Mouse (Mus musculus) MEL (cell line): Measurements from ENCODE around the gene Stat5a. TPM values are rescaled to one million over a fixed set of nuclear protein-coding genes. Genes with fewer than 3 reads are reported as not detected.

Experiments used
- DNase-seq: peaks from one replicate; pipeline ENCODE4 v3.0.0; 2011; ENCODE audit warnings: low read depth, low spot score
- H3K27ac ChIP-seq: 2 replicates; pipeline ENCODE4 v1.5.1; 2012; ENCODE audit warnings: low read depth, mild to moderate bottlenecking, control low read depth, low read length, moderate library complexity; ENCODE audit not compliant: control insufficient read depth
- H3K27me3 ChIP-seq, 2 experiments: fragments of 150-350 bp in 1 of 2; sonication (generic) in 1 of 2; 2 replicates each; pipeline ENCODE4 v1.6.1; 2012; ENCODE audit warnings: low read length in 2 of 2, mild to moderate bottlenecking in 2 of 2, improper control_type of control experiment in 1 of 2, moderate library complexity in 1 of 2; ENCODE audit not compliant: insufficient read depth in 2 of 2, control insufficient read depth in 1 of 2
- H3K36me3 ChIP-seq, 2 experiments: 2 replicates each; pipeline ENCODE4 v1.6.1; 2012 to 2014; ENCODE audit warnings: low read length in 2 of 2, improper control_type of control experiment in 1 of 2, inconsistent platforms in 1 of 2, mild to moderate bottlenecking in 1 of 2; ENCODE audit not compliant: insufficient read depth in 2 of 2, control insufficient read depth in 1 of 2
- H3K4me1 ChIP-seq, 2 experiments: fragments of 150-350 bp in 1 of 2; sonication (generic) in 1 of 2; 2 replicates each; pipeline ENCODE4 v1.6.1; 2012; ENCODE audit warnings: low read length in 2 of 2, improper control_type of control experiment in 1 of 2, mild to moderate bottlenecking in 1 of 2; ENCODE audit not compliant: insufficient read depth in 2 of 2, control insufficient read depth in 1 of 2
- H3K4me3 ChIP-seq, 2 experiments: fragments of 150-350 bp in 1 of 2; sonication (generic) in 1 of 2; 2 replicates each; pipeline ENCODE4 v1.5.1; 2012; ENCODE audit warnings: low read depth in 2 of 2, low read length in 2 of 2, mild to moderate bottlenecking in 2 of 2, moderate library complexity in 2 of 2, control low read depth in 1 of 2, improper control_type of control experiment in 1 of 2; ENCODE audit not compliant: control insufficient read depth in 1 of 2, insufficient read depth in 1 of 2
- H3K79me2 ChIP-seq: 2 replicates; pipeline ENCODE4 v1.6.1; 2012; ENCODE audit warnings: mild to moderate bottlenecking, low read length, moderate library complexity; ENCODE audit not compliant: control insufficient read depth, poor library complexity, insufficient read depth
- H3K9ac ChIP-seq: 2 replicates; pipeline ENCODE4 v1.6.1; 2012; ENCODE audit warnings: low read depth, mild to moderate bottlenecking, control low read depth, low read length, moderate library complexity; ENCODE audit not compliant: control insufficient read depth, poor library complexity, severe bottlenecking
- H3K9me3 ChIP-seq: fragments of 150-350 bp; sonication (generic); replicated peaks from 2 replicates; pipeline ENCODE4 v1.6.1; 2012; ENCODE audit warnings: mild to moderate bottlenecking, low read length, improper control_type of control experiment, moderate library complexity; ENCODE audit not compliant: insufficient read depth
- BHLHE40 ChIP-seq: IDR thresholded peaks from 2 replicates; pipeline ENCODE4 v1.6.1; 2012; ENCODE audit warnings: low read depth, mild to moderate bottlenecking, inconsistent platforms, low read length, improper control_type of control experiment, borderline replicate concordance
- CHD2 ChIP-seq: IDR thresholded peaks from 2 replicates; pipeline ENCODE4 v1.6.1; 2011; ENCODE audit warnings: low read length, improper control_type of control experiment
- E2F4 ChIP-seq: IDR thresholded peaks from 2 replicates; pipeline ENCODE4 v1.6.1; 2011; ENCODE audit warnings: low read depth, low read length, improper control_type of control experiment, borderline replicate concordance
- ELF1 ChIP-seq: IDR thresholded peaks from 2 replicates; pipeline ENCODE4 v1.6.1; 2014; ENCODE audit warnings: low read depth, mild to moderate bottlenecking, inconsistent platforms, low read length, improper control_type of control experiment, moderate library complexity
- EP300 ChIP-seq, 2 experiments: IDR thresholded peaks; 2 replicates each; pipeline ENCODE4 v1.6.1; 2011; ENCODE audit warnings: improper control_type of control experiment in 2 of 2, low read length in 2 of 2, low read depth in 1 of 2, mild to moderate bottlenecking in 1 of 2
- GATA1 ChIP-seq: IDR thresholded peaks from 2 replicates; pipeline ENCODE4 v1.6.1; 2011; ENCODE audit warnings: low read depth, low read length, improper control_type of control experiment
- HCFC1 ChIP-seq: IDR thresholded peaks from 2 replicates; pipeline ENCODE4 v1.6.1; 2012; ENCODE audit warnings: low read depth, mild to moderate bottlenecking, inconsistent platforms, low read length, improper control_type of control experiment, moderate library complexity
- MAFK ChIP-seq: IDR thresholded peaks from 2 replicates; pipeline ENCODE4 v1.6.1; 2011; ENCODE audit warnings: low read depth, mild to moderate bottlenecking, low read length, improper control_type of control experiment, borderline replicate concordance
- MAZ ChIP-seq: IDR thresholded peaks from 2 replicates; pipeline ENCODE4 v1.6.1; 2012; ENCODE audit warnings: low read depth, mild to moderate bottlenecking, inconsistent platforms, low read length, improper control_type of control experiment
- MEF2A ChIP-seq: IDR thresholded peaks from 2 replicates; pipeline ENCODE4 v1.6.1; 2014; ENCODE audit warnings: low read depth, mild to moderate bottlenecking, inconsistent platforms, low read length, improper control_type of control experiment; ENCODE audit not compliant: poor library complexity, insufficient replicate concordance, severe bottlenecking; ENCODE audit errors: extremely low read depth
- MXI1 ChIP-seq: IDR thresholded peaks from 2 replicates; pipeline ENCODE4 v1.6.1; 2011; ENCODE audit warnings: mild to moderate bottlenecking, low read depth, low read length, improper control_type of control experiment
- MYB ChIP-seq: IDR thresholded peaks from 2 replicates; pipeline ENCODE4 v1.6.1; 2011; ENCODE audit warnings: mild to moderate bottlenecking, low read depth, low read length, improper control_type of control experiment
- POLR2AphosphoS2 ChIP-seq: IDR thresholded peaks from 2 replicates; pipeline ENCODE4 v1.6.1; 2011; ENCODE audit warnings: low read length, improper control_type of control experiment
- POLR2AphosphoS5 ChIP-seq: IDR thresholded peaks from 2 replicates; pipeline ENCODE4 v1.6.1; 2012; ENCODE audit warnings: low read depth, borderline replicate concordance, mild to moderate bottlenecking, inconsistent platforms, low read length, moderate library complexity, mixed read lengths
- RAD21 ChIP-seq: IDR thresholded peaks from 2 replicates; pipeline ENCODE4 v1.6.1; 2011; ENCODE audit warnings: mild to moderate bottlenecking, low read depth, low read length, improper control_type of control experiment
- RCOR1 ChIP-seq: IDR thresholded peaks from 2 replicates; pipeline ENCODE4 v1.6.1; 2012; ENCODE audit warnings: low read depth, mild to moderate bottlenecking, inconsistent platforms, low read length, improper control_type of control experiment
- SIN3A ChIP-seq: IDR thresholded peaks from 2 replicates; pipeline ENCODE4 v1.6.1; 2012; ENCODE audit warnings: low read length, improper control_type of control experiment, inconsistent platforms
- TAL1 ChIP-seq: IDR thresholded peaks from 2 replicates; pipeline ENCODE4 v1.6.1; 2012; ENCODE audit warnings: mild to moderate bottlenecking, inconsistent platforms, low read length, moderate library complexity, mixed read lengths
- TBP ChIP-seq: IDR thresholded peaks from 2 replicates; pipeline ENCODE4 v1.8.0; 2011; ENCODE audit warnings: low read depth, low read length, improper control_type of control experiment
- UBTF ChIP-seq: IDR thresholded peaks from 2 replicates; pipeline ENCODE4 v1.6.1; 2012; ENCODE audit warnings: low read depth, mild to moderate bottlenecking, inconsistent platforms, low read length, improper control_type of control experiment, moderate library complexity, borderline replicate concordance; ENCODE audit not compliant: insufficient read depth
- USF1 ChIP-seq: IDR thresholded peaks from 2 replicates; pipeline ENCODE4 v1.6.1; 2014; ENCODE audit warnings: low read depth, mild to moderate bottlenecking, inconsistent platforms, low read length, improper control_type of control experiment, moderate library complexity
- ZC3H11A ChIP-seq: IDR thresholded peaks from 2 replicates; pipeline ENCODE4 v1.6.1; 2012; ENCODE audit warnings: low read depth, mild to moderate bottlenecking, inconsistent platforms, low read length, improper control_type of control experiment
- ZKSCAN1 ChIP-seq: IDR thresholded peaks from 2 replicates; pipeline ENCODE4 v1.6.1; 2012; ENCODE audit warnings: low read depth, mild to moderate bottlenecking, inconsistent platforms, low read length, improper control_type of control experiment, moderate library complexity
- ZNF384 ChIP-seq: IDR thresholded peaks from 2 replicates; pipeline ENCODE4 v1.6.1; 2012; ENCODE audit warnings: low read depth, mild to moderate bottlenecking, inconsistent platforms, low read length, improper control_type of control experiment
- polyA plus RNA-seq, 2 experiments: library from polyadenylated mRNA; stranded (reverse) in 1 of 2; unstranded in 1 of 2; fragments of >175 nt in 1 of 2; fragments of >200 nt in 1 of 2; gene quantifications; 2 replicates each; pipeline versions ENCODE4 v1.2.1 to v1.2.4; 2012; ENCODE audit warnings: low replicate concordance in 2 of 2, low read depth in 1 of 2; ENCODE audit not compliant: insufficient read length in 2 of 2, insufficient read depth in 1 of 2, missing spikeins in 1 of 2
- total RNA-seq: library from RNA; depleted of rRNA; stranded (reverse); fragments of 300-350 nt; gene quantifications from 2 replicates; pipeline ENCODE4 v1.2.3, GENCODE M21; 2012

Gene Stat5a
- total and polyA plus RNA-seq, 3 experiments: 54.2 to 86.8 TPM; not detected in 1

DNA sequence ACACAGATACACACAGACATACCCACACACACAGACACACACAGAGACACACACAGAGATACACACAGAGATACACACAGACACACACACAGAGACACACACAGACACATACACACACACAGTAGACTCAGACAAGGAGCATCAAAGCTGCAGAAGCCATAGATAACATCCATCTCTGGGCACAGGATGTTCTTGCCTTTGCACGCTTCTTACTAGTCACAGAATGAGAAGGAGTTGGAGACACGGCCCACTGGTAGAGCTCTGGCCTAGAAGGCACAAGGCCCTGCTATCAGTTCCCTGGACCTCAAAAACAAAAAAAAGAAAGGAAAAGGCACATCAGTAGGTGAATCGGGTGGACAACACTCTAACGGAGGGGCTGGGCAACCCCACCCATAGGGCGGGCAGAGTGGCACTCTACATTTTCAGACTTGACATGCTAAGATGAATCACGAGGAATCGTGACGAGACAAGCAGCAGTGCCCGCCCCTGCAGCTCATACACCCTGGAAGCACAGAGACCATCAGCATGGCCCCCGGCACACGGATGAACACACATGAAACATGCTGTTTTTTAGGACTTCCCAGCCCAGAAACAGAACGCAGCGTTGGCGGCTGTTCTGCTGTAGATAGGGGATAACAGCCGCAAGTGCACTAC is 40.7 kb upstream of the Stat5a start:
- no peak for DNase-seq
- H3K4me1 ChIP-seq: peaks cover 21 to 48% of the 10 kb centered on the region in 2 experiments
- no peak overlapping the region for H3K9ac ChIP-seq
- no peaks in the 10 kb centered on the region for H3K9me3 ChIP-seq
- H3K4me3 ChIP-seq: no peak overlapping the region
- peaks cover 16% of the 10 kb centered on the region; the same call in 1 of the 2 replicates for H3K79me2 ChIP-seq
- H3K36me3 ChIP-seq: peaks cover 0 to 30% of the 10 kb centered on the region in 2 experiments; a peak in 2 of 4 replicates
- no peak for TF ChIP-seq MXI1
- TF ChIP-seq ZNF384: no peak
- TF ChIP-seq POLR2AphosphoS5: no peak
- H3K27me3 ChIP-seq: no peaks in the 10 kb centered on the region
- H3K27ac ChIP-seq: no peak overlapping the region

DNA sequence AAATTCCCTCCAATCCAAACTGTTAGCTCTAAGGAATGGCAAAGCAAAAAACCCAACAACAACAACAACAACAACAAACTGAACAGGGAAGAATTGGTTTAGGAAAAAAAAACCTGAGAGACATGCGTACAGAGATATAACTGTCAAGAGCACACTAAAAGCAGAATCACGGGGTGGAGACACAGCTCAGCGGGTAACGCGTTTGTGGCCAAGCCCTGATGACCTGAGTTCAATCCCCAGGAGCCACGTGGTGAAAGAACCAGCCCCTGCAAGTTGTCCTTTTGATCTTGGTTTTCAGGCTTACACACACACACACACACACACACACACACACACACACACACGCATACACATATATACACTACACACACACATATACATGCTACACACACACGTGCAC is 40.1 kb upstream of the Stat5a start:
- H3K79me2 ChIP-seq: peaks cover 16% of the 10 kb centered on the region; the same call in 1 of the 2 replicates
- TF ChIP-seq ZNF384: peak; percentile 24; the same call in 1 of the 2 replicates
- TF ChIP-seq USF1: no peak
- TF ChIP-seq, all 39 proteins: peak for 1
- Histone ChIP-seq H3K9me3 (no peaks in the 10 kb centered on the region), H3K4me1 (peaks cover 22 to 53% of the 10 kb centered on the region in 2 experiments), H3K27ac (no peak overlapping the region), H3K36me3 (peaks cover 0 to 35% of the 10 kb centered on the region in 2 experiments; a peak in 2 of 4 replicates), H3K9ac (no peak overlapping the region), H3K27me3 (no peaks in the 10 kb centered on the region), H3K4me3 (no peak overlapping the region)
- DNase-seq: no peak

DNA sequence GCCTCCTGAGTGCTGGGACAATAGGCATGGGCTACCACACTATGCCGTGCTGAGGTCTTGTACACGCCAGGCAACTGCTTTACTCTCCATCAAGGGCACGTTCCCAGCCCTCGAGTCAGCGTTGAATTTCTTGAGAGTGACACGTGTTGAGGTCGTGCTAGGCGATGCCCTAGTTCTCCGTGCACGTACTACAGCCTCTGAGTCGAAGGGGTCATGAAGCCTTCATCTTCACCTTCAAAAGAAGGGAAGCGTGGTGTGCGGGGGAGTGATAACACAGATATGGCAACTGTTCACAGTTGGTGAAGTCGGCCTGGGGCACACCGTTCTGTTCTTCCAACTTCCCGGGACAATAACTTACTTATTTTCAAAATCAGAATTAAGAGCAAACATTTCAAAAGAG is 39.5 kb upstream of the Stat5a start:
- Histone ChIP-seq H3K4me3 (no peak overlapping the region), H3K27me3 (no peaks in the 10 kb centered on the region), H3K4me1 (peaks cover 26 to 58% of the 10 kb centered on the region in 2 experiments), H3K9ac (0 out of 2 replicates have a peak overlapping the region, but pooled peaks have one; percentile 11), H3K79me2 (peaks cover 17% of the 10 kb centered on the region; the same call in 1 of the 2 replicates), H3K9me3 (no peaks in the 10 kb centered on the region), H3K36me3 (peaks cover 0 to 40% of the 10 kb centered on the region in 2 experiments; a peak in 2 of 4 replicates), H3K27ac (peak overlapping the region; percentile 20; the same call in 1 of the 2 replicates)
- peak; percentile 68 for DNase-seq
- TF ChIP-seq GATA1: peak; percentile 87
- peak; percentile 43; the same call in 1 of the 2 replicates for TF ChIP-seq TAL1
- TF ChIP-seq ZKSCAN1: no peak
- no peak for TF ChIP-seq HCFC1
- TF ChIP-seq RCOR1: peak; percentile 53; the same call in 1 of the 2 replicates
- TF ChIP-seq BHLHE40: peak; percentile 54; the same call in 1 of the 2 replicates
- peak; percentile 46; the same call in 1 of the 2 replicates for TF ChIP-seq MXI1
- 0 out of 2 replicates have a peak, but pooled peaks have one; percentile 41 for TF ChIP-seq TBP
- peak; percentile 77 to 84 for TF ChIP-seq EP300 (IDR thresholded peaks at IDR 0.05; ENCODE audit: low read depth in 1 of 2, low read length in 2 of 2)
- no peak for TF ChIP-seq ZC3H11A
- TF ChIP-seq ZNF384: no peak
- TF ChIP-seq MEF2A: no peak
- TF ChIP-seq E2F4: no peak
- no peak for TF ChIP-seq MAZ
- TF ChIP-seq MAFK: no peak
- TF ChIP-seq POLR2AphosphoS2: no peak
- TF ChIP-seq UBTF: 0 out of 2 replicates have a peak, but pooled peaks have one; percentile 46
- TF ChIP-seq MYB: peak; percentile 80
- TF ChIP-seq ELF1: no peak
- peak; percentile 44; the same call in 1 of the 2 replicates for TF ChIP-seq SIN3A
- TF ChIP-seq CHD2: no peak
- TF ChIP-seq RAD21: no peak
